Mouse (Mus musculus): ENCODE measurements at regions not wholly inside any gene's neighbourhood (a gene's known extent, or its start where the extent isn't known, plus 50 kb on each side); places are given as distances from the start of the nearest gene placed in this dataset.
"Not testable (repeated sequence)": the region's sequence is repeated elsewhere in the genome, so short reads cannot be mapped to it uniquely, and the experiment has no call there.

DNA sequence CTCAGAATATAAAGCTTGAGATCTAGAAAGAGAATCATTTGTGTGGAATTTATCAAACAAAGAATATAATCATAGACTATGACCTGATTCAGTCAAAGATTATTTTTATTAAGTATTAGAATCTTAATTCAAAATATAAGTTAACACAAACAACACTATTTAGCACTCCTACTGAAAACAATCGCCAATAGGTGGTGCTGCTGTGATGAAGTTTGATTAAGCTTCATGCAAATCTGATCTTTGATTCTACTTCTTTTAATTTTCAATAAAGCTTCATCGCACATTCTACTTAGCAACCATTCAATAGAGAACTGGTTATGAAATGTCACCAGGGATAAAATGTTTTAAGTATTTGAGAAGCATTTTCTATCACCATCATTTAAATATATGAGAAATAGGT, 1509.9 kb upstream of the Pcdh7 start:
- H3K4me2 ChIP-seq (replicated peaks), result no peak overlapping the region
- H3K36me3 ChIP-seq (replicated peaks; ENCODE audit: control insufficient read depth, insufficient read depth), result no peaks in the 10 kb centered on the region
- no peak overlapping the region for H3K27ac ChIP-seq
- ATAC-seq (ENCODE audit: low FRiP score), result no peak
- no peak overlapping the region for H3K9ac ChIP-seq
- peak; percentile 72 for DNase-seq (ENCODE audit: low spot score)
- no peaks in the 10 kb centered on the region for H3K4me1 ChIP-seq (replicated peaks; ENCODE audit: control insufficient read depth, insufficient read depth, low read length)
- 38% methylated on average over 2 of the region's 2 CpGs for WGBS
- no peaks in the 10 kb centered on the region for H3K9me3 ChIP-seq (ENCODE audit: control insufficient read depth, low read length)
- H3K27me3 ChIP-seq (ENCODE audit: control insufficient read depth, insufficient read depth, low read length), result no peaks in the 10 kb centered on the region
- H3K4me3 ChIP-seq (replicated peaks; ENCODE audit: low read length), result no peak overlapping the region

DNA sequence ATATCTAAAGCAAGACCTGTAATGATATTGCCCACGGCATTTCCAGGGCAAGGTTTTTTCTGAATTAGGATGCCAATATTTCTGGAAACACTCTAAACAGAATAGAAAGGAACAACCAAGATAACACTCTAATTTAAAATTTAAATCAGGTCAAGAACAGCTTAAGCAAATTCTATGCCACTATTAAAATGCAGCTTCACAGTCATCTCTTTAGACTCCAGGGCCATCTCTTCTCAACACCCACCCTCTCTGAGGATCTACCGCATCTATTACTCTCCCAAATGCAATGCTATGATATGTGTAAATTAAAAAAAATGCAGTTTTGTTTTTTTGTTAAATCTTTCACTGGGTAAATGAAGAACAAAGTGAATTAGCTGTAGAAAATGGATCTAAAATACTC, 1501.9 kb upstream of the Pcdh7 start:
- Histone ChIP-seq H3K36me3 (replicated peaks; ENCODE audit: control insufficient read depth, insufficient read depth) (no peaks in the 10 kb centered on the region), H3K27ac (no peak overlapping the region), H3K4me2 (replicated peaks) (no peak overlapping the region), H3K27me3 (ENCODE audit: control insufficient read depth, insufficient read depth, low read length) (no peaks in the 10 kb centered on the region), H3K9ac (no peak overlapping the region), H3K4me3 (replicated peaks; ENCODE audit: low read length) (no peak overlapping the region), H3K4me1 (replicated peaks; ENCODE audit: control insufficient read depth, insufficient read depth, low read length) (no peaks in the 10 kb centered on the region), H3K9me3 (ENCODE audit: control insufficient read depth, low read length) (no peaks in the 10 kb centered on the region)
- DNase-seq (ENCODE audit: low spot score), result no peak
- WGBS, result 88% methylated on average over 2 of the region's 2 CpGs
- ATAC-seq (ENCODE audit: low FRiP score), result no peak

DNA sequence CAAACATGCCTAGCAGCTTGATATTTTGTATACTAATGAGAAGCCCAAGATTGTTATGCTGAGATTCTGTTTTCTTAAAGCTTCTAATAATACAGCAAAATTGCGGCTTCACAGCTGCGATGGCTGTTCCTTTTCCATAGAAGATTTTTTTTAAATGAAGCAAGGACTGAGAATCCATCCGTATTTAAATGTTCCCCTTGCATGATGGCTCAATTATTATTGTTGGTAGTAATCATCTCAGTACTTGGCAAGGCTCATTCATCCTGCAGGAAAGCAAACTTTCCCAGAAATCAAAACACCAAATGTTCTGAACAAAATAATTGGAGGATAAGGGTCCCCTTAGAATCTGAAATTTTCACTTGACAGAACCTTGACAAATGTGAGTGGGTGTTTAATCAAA, 1451.6 kb upstream of the Pcdh7 start:
- H3K4me1 ChIP-seq (replicated peaks; ENCODE audit: control insufficient read depth, insufficient read depth, low read length), result no peaks in the 10 kb centered on the region
- no peak overlapping the region for H3K9ac ChIP-seq
- no peaks in the 10 kb centered on the region for H3K27me3 ChIP-seq (ENCODE audit: control insufficient read depth, insufficient read depth, low read length)
- no peaks in the 10 kb centered on the region for H3K36me3 ChIP-seq (replicated peaks; ENCODE audit: control insufficient read depth, insufficient read depth)
- H3K4me3 ChIP-seq (replicated peaks; ENCODE audit: low read length), result no peak overlapping the region
- DNase-seq (ENCODE audit: low spot score) (no peak), ATAC-seq (ENCODE audit: low FRiP score) (no peak)
- no peak overlapping the region for H3K27ac ChIP-seq
- H3K9me3 ChIP-seq (ENCODE audit: control insufficient read depth, low read length), result no peaks in the 10 kb centered on the region
- no peak overlapping the region for H3K4me2 ChIP-seq (replicated peaks)
- 87% methylated on average over 3 of the region's 3 CpGs for WGBS

DNA sequence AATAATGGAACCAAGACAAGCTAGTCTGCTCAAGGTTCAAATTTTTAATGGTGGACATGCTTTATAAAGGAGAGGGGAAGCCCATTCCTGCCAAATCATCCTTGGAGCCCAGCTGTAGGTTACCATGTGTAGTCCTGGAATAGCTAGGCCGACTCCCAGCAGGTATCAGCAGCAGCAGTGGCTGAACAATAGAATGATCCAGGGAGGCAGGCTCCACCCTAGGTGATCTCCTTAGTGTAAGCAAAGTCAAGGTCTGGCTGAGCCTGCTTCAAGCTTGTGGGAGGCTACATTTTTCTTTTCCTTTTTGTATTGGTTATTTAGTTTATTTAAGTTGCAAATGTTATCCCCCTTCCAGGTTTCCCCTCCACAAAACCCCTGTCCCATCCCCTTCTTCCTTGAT, 1426.1 kb upstream of the Pcdh7 start:
- DNase-seq (ENCODE audit: low spot score); H3K4me2 ChIP-seq (replicated peaks); H3K36me3 ChIP-seq (replicated peaks; ENCODE audit: control insufficient read depth, insufficient read depth); H3K27me3 ChIP-seq (ENCODE audit: control insufficient read depth, insufficient read depth, low read length); ATAC-seq (ENCODE audit: low FRiP score); H3K9ac ChIP-seq; H3K27ac ChIP-seq; H3K4me3 ChIP-seq (replicated peaks; ENCODE audit: low read length); H3K4me1 ChIP-seq (replicated peaks; ENCODE audit: control insufficient read depth, insufficient read depth, low read length); H3K9me3 ChIP-seq (ENCODE audit: control insufficient read depth, low read length): not testable (repeated sequence)
- 68% methylated on average over 1 of the region's 1 CpGs for WGBS

All from hindbrain, embryonic 14.5 days (tissue).